Mouse (Mus musculus): ENCODE measurements around the gene Crat. TPM values are rescaled to one million over a fixed set of nuclear protein-coding genes. Genes with fewer than 3 reads are reported as not detected.

Gene Crat
- total RNA-seq (2021), result 100 to 1,000 TPM; 378 to 382 TPM
- long read RNA-seq, experiment 1, transcript Crat-201 (14 exons, 3,833 nt), result major isoform, 576 of 715 reads
- long read RNA-seq, experiment 1, partial matches to known transcripts, result 49 of 715 reads
- long read RNA-seq, experiment 1, other reads (novel, unspliced or antisense), result 90 of 715 reads
- long read RNA-seq, experiment 2, transcript Crat-201 (14 exons, 3,833 nt), result major isoform, 406 of 544 reads
- long read RNA-seq, experiment 2, partial matches to known transcripts, result 46 of 544 reads
- long read RNA-seq, experiment 2, other reads (novel, unspliced or antisense), result 92 of 544 reads

DNA sequence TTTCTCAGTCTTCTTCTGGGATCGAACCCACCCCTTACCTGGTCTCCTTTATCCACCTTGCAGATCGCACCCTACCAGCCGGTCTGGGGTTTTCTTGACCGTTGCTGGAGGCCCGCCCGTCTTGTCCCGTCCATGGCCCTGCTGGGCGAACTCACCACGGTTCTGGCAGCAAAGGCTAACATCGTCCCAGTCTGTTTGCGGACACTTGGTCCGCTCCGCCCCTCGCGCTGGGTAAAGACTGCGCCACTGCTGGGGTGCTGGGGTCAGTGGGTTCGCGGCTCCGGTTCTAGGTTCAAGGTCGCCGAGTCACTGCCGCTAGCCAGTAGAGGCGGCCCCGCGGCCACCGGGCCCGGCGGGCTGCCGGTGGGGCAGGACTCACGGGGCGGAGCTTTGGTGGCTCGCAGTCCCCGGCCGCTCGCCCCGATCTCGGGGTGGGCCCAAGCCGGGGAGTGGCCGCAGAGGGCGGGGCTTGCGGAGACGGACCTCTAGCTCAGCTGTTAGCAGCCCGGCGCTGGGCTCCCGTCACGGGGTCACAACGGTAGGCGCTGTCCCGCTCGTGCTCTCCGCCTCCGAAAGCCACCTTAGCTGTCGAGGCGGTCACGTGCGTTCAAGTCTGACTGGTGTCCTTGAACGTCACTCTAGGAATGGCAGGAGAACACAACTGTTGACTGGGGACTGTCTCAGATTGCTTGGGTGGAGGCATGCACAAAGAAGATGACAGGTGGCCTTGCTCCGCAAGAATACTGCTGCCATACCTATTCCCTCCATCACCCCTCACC, at the start of gene Crat:
Gene Crat (minus strand): TSS at position 657 of the 779 bp plus-strand sequence.
- DNase-seq (ENCODE audit: low spot score), result peak; percentile 97

DNA sequence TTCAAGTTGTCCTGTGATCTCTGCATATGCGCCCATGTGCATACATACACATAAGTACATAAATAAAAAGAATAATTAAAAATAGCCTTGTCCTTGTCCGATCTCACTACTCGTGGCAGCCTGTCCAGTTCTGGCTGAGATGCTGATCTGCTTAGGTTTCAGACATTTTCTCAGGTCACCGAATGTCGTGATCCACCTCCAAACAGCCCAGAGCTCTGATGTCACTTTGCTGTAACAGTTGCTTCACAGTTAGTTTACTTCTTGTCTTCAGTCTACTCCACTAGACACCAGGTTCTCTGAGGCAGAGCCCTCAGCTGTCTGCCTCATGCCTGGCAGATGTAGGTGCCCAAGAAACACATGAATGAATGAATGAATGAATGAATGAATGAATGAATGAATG, 48.8 kb upstream of the Crat start:
- DNase-seq (ENCODE audit: low spot score), result no peak

DNA sequence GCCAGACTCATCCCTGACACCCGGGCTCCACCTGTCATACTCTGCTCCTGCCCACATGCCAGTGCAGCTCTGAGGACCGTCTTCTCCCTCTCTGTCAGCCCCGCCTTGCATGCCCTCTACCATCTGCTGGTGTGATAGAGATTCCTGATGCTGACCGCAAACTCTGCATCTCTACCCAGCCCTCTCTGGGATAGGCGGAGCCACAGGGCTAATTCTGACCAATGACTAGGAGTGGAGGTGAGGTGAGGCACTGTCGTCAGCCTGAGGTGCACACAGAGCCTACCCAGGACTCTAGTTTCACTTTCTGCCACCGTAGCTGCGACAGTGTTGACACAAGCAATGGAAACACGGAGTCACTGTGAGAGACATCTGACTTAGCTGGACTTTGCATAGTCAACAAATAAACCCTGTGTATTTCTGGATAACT, 48.3 kb upstream of the Crat start:
- DNase-seq (ENCODE audit: low spot score), result peak; percentile 77

DNA sequence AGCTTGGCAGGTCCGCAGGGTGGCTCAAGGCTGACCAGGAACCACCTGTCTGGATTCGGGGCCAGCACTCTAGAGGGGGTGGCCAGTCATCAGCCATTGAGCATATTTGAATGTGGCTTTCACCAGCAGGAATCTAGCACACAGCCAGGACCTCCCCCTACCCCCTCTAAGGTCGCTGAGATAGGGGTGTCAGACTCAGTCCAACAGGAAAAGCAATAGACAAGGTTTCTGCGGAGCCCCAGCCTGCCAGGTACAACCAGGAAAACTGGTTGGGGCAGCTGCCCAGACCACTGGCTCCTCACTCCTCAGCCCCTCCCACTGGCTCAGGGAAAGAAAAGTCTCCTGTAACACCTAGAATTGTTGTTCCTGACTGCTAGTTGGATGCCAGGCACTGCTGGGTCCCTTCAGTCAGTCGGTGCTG, 47.7 kb upstream of the Crat start:
- DNase-seq (ENCODE audit: low spot score), result no peak

DNA sequence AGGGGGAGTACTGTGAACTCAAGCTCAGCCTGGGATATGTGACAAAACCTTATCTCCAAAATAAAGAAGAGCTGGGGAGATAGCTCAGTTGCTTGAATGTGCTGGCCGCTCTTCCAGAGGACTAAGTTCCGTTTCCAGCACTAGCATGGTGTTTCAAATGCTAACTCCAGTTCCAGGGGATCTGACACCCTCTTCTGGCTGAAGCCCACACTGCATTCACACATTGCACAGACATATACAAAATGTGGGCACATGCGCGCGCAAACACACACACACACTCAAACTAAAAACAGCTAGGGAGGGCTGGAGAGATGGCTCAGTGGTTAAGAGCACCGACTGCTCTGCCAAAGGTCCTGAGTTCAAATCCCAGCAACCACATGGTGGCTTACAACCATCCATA, 43.6 kb upstream of the Crat start:
- DNase-seq (ENCODE audit: low spot score), result no peak

DNA sequence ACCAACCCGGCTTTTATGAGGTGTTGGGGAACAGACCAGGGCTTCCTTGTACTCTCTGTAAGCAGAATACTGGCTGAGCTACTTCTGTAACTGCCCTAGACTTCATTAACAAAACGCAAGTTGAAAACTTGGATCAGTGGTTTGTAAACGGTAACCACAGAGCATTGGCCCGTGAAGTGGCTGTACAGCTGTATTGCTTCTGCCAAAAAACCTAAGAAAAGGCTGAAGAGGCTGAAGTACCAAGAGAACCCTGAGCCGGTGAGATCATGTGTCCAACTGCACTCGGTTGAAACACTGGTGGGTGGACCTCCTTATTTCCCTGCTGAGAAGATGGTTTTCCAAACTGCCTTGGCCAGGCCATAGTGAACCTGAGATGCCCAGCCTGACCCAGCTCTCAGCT, 42.7 kb upstream of the Crat start:
- DNase-seq (ENCODE audit: low spot score), result no peak

DNA sequence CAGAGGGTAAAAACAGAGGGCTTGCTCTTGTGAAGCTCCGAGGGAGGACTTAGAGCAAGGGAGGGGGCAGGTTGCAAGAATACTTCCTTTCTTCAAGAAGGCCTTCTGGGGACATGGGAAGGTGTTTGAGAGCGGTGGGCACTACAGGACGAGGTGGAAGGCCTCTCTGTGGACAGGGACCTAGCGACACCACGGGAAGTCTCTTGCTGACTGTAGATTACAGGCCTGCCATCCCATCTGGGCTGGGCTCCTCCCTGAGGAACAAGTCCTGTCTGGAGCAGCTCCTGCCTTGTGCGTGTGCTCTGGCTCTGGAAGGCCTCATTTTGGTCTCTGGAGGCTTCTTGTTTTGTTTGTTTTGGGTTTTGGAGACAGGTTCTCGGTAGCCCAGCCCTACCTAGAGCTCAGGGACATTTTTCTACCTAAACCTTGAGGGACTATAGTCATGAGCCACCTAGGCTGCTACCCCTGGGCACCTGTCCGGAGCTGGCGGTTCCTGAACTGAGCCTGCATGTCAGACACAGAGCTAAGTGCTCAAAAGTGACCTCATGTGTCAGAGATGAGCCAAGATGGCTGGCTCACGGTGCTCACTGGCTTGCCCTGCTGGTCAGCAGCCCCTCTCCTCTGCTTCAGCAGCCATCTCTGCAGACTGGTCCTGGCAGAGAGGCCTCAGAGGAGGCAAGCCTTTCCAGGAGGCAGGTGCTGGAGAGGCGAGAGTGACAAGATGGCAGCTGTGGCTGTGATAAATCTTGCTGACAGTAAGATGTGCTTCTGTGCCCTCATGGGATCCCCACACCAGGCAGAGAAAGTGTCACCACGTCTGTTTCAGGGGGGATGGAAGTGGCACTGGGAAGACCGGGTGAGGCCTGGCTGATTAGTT, 40.7 kb upstream of the Crat start:
- DNase-seq (ENCODE audit: low spot score), result no peak

DNA sequence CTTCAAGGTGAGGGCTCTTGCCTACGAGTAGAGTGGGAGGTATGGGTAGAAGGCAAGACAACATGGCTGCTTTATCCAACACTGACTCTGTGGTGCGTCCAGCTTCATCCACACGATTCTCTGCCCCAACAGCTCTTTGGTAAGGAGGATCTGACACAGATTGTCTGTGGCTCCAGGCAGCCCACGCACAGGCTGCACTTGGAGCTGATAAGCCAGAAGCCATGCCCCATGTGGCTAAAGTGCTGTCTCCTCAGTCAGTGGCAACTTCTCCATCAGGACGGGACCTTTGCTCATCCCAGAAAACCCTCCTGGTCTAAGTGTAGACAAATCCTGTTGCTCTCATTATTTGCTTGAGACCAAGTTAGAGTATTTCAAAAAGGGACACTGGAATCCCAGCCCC, 39.0 kb upstream of the Crat start:
- DNase-seq (ENCODE audit: low spot score), result no peak

DNA sequence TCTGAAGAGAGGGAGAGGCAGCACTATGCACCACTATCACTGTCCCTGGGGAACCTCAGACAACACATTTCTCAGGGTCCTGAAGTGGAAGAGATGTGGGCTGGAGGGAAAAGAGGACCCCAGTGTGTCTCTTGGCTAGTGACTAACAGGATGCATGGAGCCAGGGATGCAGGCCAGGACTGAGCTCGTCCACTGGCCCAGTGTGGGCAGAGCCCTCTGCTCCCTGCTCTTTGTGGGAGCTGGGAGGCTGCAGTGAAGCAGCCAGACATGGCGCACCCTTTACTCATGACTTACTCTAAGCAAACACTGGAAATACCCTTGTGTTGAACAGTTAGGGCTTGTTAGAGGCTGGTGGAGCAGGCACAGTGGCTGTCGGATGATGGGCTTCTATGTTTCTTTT, 38.0 kb upstream of the Crat start:
- no peak for DNase-seq (ENCODE audit: low spot score)

DNA sequence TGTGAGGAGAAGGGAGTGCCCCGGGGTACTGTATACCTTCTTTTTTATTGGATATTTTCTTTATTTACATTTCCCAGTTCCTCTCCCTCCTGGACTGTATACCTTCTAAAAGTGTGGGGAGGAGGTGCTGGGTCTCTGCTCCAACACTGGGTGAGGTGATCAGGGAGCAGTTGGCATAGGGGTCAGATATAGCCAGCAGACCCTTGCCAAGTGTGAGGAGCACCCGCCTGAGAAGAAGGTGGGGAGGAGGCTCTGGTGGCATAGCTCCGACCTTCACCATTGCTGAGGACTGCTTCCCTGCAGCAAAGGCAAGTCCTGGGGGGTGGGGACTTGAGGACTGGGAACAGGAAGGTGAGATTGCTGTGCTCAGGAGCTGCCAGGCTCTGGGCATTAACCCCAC, 35.9 kb upstream of the Crat start:
- DNase-seq (ENCODE audit: low spot score), result no peak

DNA sequence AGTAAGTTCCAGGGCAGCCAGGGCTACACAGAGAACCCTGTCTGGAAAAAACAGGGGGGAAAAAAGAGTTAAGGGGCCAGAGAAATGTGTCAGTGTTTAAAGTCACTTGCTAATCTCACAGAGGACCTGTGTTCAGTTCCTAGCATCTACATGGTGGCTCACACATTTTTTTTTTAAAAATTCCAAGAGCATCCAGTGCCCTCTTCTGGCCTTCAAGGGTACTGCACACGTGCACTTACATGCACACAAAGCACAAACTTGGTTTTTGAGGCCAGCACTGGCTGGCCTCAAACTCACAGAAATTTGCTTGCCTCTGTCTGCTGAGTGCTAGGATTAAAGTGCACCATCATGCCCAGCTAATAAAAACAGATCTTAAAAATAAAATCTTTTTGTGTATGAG, 34.9 kb upstream of the Crat start:
- DNase-seq (ENCODE audit: low spot score), result no peak

DNA sequence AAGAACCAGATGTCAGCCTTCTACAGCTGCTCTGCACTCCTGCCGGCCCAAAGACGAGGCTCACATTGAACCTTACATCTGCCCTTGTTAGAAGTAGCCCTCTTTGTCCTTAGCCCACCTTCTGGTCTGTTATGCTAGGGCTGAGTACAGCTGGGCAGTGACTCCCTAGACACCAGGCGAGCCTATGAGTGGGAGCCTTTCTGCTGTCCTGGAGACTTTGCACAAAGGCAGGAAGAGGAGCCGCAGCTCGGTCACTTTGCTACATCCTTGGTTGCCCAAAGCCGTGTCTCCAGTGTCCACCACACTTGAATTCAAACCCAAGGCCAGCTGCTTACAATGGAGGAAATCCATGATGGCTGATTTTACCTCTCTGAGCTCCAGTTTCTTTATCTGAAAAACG, 32.8 kb upstream of the Crat start:
- no peak for DNase-seq (ENCODE audit: low spot score)

DNA sequence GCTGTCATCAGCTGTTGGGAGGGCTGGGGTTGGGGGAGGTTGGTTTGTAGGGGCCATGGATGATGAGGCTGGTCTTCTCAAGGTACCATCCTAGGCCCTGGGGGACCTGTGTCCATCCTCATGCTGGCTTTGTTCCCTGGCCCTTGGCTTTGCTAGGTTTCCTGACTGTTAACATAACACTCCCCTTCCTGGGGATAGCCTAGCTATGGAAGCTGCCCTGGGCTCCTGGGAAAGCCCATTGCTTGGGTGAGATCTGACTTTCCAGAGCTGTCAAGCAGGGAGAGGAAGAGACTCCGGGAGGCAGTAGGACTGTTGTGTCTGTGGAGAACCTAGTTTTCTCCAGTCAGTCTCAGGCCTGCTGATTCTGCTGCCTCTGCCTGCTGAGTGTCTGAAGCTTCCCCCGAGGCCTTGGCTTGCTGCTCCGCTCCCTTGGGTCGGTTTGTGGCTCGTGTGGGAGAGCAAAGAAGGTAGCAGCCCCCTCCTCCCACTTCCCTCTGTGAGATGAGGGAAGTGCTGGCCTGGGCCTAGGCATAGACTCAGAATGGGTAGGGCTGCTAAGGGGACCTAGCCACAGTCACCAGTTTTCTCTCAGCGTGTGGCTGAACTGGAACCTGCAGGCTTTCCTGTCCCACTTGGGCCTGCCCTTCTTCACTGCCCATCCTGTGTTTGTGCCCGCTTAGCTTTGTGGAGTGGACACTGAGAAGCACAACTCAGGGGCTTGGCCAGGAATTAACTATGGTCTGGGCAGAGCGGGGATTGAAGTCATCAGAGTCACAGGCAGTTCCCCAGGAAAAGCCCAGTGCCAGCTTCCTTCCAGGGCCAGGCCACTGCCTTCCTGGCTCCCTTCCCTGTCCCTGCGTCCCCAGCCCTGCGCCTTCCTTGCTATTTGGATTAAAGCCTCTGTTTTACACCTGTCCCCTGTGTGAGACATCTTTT, 31.5 kb upstream of the Crat start:
- no peak for DNase-seq (ENCODE audit: low spot score)

DNA sequence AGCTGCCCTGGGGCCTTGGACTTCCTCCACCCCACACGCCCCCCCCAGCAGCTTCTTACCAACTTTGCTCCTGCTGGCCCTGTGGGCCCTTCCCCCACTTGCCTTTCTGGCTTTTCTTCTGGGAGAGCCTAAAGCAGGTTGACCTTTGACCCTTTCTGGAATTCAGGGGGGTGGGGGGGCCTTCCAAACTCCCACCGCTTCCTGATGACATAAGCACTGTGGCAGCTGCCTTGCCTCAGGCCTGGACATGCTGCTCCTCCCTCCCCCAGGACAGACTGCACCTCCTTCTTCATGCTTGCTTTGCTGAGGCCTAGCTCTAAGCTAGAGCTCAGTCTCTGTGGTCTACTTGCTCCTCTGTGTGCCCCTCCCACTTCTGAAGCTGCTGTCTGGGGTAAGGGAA, 29.7 kb upstream of the Crat start:
- no peak for DNase-seq (ENCODE audit: low spot score)

DNA sequence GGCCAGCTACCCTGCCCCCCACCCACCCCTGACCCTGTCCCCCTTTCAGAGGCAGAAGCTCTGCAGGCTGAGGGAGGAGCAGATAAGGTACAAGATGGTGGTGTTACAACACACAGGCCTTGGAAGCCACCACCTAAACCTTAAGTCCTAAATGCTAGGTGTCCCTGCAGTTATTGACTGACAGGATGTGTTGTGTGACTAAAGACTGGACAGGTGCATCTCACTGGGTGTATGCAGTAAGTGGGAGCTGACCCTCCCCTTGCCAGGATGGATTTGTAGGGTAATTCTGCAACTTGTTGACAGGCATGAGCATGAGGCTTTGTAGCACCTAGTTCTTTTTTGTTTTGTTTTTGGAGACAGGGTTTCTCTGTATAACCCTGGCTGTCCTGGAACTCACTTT, 28.8 kb upstream of the Crat start:
- DNase-seq (ENCODE audit: low spot score), result no peak

DNA sequence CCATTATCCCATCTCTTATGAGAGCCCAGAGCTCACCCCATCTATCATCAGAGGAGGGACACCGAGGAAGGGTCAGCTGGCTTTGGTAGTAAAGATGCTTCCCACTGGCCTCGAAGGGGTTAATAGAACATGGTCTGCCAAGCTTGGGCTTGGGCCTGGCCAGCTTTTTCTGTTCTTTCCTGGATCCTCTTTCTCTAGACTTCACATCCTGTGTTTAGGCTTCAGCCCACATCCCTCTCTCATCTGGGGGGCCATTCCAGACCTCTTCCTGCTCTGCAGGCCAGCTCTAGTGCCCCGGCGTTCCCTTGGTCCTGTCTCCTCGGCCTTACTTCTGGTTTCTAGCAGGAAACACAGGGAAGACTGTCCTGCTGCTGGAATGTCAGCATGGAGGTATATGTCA, 28.4 kb upstream of the Crat start:
- no peak for DNase-seq (ENCODE audit: low spot score)

DNA sequence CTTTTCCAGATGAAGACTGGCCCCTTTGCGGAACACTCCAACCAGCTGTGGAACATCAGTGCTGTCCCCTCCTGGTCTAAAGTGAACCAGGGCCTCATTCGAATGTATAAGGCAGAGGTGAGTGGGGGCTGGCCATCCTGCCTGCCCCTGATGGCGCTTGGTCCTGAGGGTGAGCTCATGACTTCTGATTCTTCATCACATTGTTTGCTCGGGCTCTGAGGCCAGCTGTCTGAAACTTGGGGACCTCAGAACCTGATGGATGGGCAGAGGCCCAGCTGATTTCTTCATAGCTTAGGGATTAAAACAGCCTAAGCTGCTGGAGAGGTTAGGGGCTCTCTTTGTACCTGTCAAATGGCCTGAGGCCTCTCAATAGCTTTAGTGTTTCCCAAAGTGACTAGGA, 27.7 kb upstream of the Crat start:
- no peak for DNase-seq (ENCODE audit: low spot score)

DNA sequence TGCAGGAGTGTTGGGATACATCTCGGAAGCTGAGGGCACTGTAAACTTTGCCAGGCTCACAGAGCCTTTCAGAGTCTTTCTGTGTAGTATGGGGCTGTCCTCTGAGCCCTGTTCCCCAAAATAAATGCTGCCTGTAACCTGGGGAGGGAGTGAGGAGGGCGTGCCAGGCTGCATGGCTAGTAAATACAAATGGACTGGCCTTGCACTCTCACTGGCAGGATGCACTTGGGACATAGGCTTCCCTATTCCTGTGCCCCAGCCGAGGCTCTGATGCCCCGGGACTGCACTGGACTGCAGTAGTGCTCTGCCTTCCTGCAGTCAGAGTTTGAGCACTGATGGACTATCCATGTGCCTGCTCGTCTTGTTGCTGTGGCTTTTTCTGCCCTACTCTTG, 26.9 kb upstream of the Crat start:
- no peak for DNase-seq (ENCODE audit: low spot score)

DNA sequence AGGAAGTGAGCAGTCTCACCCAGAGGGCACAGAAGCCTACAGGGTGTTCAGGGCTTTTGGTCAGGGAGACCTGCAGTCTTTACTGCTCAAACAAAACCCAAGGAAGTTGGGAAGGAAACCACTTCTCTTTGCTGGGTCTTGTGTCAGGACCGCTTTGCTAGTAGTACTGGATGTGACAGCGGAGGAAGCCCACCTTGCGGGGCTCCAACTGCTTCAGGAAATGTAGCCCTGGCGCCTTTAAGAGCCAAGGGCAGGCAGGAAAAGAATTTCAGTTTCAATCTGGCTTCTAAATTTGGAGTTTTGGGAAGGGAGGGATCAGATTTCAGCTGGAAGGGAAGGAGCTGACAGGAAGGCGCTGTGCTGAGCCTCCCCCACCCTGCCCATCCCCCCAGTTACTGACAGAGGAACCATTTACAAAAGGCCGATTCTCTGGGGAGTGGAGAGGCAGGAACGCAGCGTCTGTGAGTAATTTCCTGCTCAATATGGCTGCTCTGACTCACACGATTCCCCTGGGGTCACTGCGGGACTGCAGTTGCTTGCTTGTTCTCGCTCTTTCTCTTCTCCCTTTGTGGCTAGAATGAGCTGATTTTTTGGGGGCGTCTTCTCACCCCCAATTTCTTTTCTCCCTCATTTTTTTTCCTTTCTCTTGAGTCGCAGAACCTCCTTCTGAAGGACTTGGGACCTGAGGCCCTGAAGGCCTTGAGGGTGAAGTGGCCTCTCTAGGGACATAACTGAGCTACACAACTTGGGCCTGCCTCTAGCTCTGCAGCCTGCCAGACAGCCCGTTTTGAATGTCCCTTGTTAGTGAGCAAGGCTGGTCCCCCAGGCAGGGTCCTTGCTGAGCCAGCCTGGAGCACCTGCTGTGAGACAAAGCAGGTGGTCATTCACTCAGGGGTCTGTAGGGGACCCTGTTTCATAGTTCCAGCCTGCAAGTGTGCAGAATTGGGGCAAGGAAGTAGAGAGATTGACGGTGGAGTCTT, 26.2 kb upstream of the Crat start:
- peak; percentile 92 for DNase-seq (ENCODE audit: low spot score)

Measured in gastrocnemius, adult 18-20 months (tissue).